Mouse (Mus musculus): ENCODE data around the gene Cnpy1. TPM values are rescaled to one million over a fixed set of nuclear protein-coding genes. Genes with fewer than 3 reads are reported as not detected.

The Cnpy1 gene
- polyA plus RNA-seq, 1 experiment from 2014 or later: 0.15 TPM

- ATAC-seq (ENCODE audit: low FRiP score, low TSS enrichment): no peak
- H3K27ac ChIP-seq (ENCODE audit: low read length): no peak overlapping the region
- WGBS: 1% methylated on average over 15 of the region's 15 CpGs
These were observed 86.5 kb downstream of the Cnpy1 start for GRCm38 (mm10) chr5:28159072-28159458.

DNA sequence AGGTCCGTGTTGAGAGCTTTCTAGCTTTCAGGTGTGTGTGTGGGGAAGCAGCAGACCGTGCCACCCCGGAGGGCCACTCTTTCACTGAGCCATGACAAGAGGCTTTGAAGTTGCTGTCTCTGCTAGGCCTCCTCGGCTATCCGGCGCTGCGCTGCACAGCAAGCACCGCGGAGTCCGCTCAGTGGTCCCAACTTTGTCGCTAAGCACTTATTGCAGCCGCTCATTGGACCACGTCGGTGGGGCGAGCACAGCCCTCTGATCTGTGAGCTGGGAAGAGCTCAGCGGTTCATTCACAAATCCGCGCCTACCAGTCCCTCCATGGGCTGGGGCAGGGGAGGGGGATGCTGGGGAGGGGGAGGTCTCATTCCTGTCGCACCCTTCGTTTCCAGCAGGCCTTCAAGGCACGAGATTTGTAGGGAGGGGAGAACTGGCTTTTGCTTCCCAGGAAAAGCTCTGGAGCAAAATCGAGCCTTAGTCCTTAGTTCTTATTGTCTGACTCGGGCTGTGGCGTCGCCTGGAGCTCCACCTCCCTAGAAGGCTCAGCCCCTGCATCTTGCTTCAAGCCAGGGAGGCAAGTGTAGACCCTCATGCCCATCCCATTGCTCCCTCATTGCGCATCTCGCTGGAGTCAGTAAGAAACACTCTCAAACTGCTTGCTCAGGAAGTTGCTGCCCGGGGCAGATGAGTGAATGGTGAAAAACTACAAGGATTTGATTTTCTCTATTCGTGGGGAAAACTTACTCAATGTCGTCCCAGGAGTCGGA is 87.1 kb downstream of the Cnpy1 start:
- peaks cover 87% of the 10 kb centered on the region for H3K27me3 ChIP-seq (ENCODE audit: insufficient read depth, low read length)
- no peaks in the 10 kb centered on the region for H3K9me3 ChIP-seq (ENCODE audit: low read length)
- WGBS: 0% methylated on average over 31 of the region's 31 CpGs
- H3K4me2 ChIP-seq (replicated peaks; ENCODE audit: low read depth, low read length): peak overlapping the region; percentile 44
- H3K9ac ChIP-seq (replicated peaks; ENCODE audit: low read length): no peak overlapping the region
- H3K36me3 ChIP-seq (ENCODE audit: insufficient read depth, low read length): no peaks in the 10 kb centered on the region
- H3K4me1 ChIP-seq (ENCODE audit: insufficient read depth, low read length): peaks cover 10% of the 10 kb centered on the region; the same call in 1 of the 2 replicates
- peak overlapping the region; percentile 23 for H3K4me3 ChIP-seq (ENCODE audit: low read length)
- H3K27ac ChIP-seq (ENCODE audit: low read length): no peak overlapping the region
- ATAC-seq (ENCODE audit: low FRiP score, low TSS enrichment): peak; percentile 84; the same call in 1 of the 2 replicates

More at GRCm38 (mm10) chr5:28159072-28159458, 86.5 kb downstream of the Cnpy1 start:
- no peaks in the 10 kb centered on the region for H3K9me3 ChIP-seq (ENCODE audit: low read length)
- H3K9ac ChIP-seq (replicated peaks; ENCODE audit: low read length): no peak overlapping the region
- H3K4me1 ChIP-seq (ENCODE audit: insufficient read depth, low read length): peaks cover 10% of the 10 kb centered on the region; the same call in 1 of the 2 replicates
- peaks cover 90% of the 10 kb centered on the region for H3K27me3 ChIP-seq (ENCODE audit: insufficient read depth, low read length)
- H3K36me3 ChIP-seq (ENCODE audit: insufficient read depth, low read length): no peaks in the 10 kb centered on the region
- no peak overlapping the region for H3K4me2 ChIP-seq (replicated peaks; ENCODE audit: low read depth, low read length)
- H3K4me3 ChIP-seq (ENCODE audit: low read length): no peak overlapping the region

- ATAC-seq (ENCODE audit: low FRiP score, low TSS enrichment): no peak
- Histone ChIP-seq H3K4me3 (ENCODE audit: low read length) (peak overlapping the region; percentile 23), H3K4me2 (replicated peaks; ENCODE audit: low read depth, low read length) (peak overlapping the region; percentile 44)
These were observed 87.8 kb downstream of the Cnpy1 start for GRCm38 (mm10) chr5:28157781-28158180.

GRCm38 (mm10) chr5:28157044-28157730 is 88.4 kb downstream of the Cnpy1 start:
- WGBS: 3% methylated on average over 9 of the region's 9 CpGs
- Histone ChIP-seq H3K4me1 (ENCODE audit: insufficient read depth, low read length) (peaks cover 10% of the 10 kb centered on the region; the same call in 1 of the 2 replicates), H3K9ac (replicated peaks; ENCODE audit: low read length) (no peak overlapping the region), H3K4me2 (replicated peaks; ENCODE audit: low read depth, low read length) (no peak overlapping the region), H3K36me3 (ENCODE audit: insufficient read depth, low read length) (no peaks in the 10 kb centered on the region), H3K4me3 (ENCODE audit: low read length) (no peak overlapping the region), H3K27ac (ENCODE audit: low read length) (no peak overlapping the region), H3K27me3 (ENCODE audit: insufficient read depth, low read length) (peaks cover 78% of the 10 kb centered on the region), H3K9me3 (ENCODE audit: low read length) (no peaks in the 10 kb centered on the region)
- no peak for ATAC-seq (ENCODE audit: low FRiP score, low TSS enrichment)

More at GRCm38 (mm10) chr5:28157781-28158180, 87.8 kb downstream of the Cnpy1 start:
- 1% methylated on average over 17 of the region's 17 CpGs for WGBS
- H3K27ac ChIP-seq (ENCODE audit: low read length): no peak overlapping the region
- no peaks in the 10 kb centered on the region for H3K36me3 ChIP-seq (ENCODE audit: insufficient read depth, low read length)
- H3K27me3 ChIP-seq (ENCODE audit: insufficient read depth, low read length): peaks cover 84% of the 10 kb centered on the region
- peaks cover 10% of the 10 kb centered on the region; the same call in 1 of the 2 replicates for H3K4me1 ChIP-seq (ENCODE audit: insufficient read depth, low read length)
- H3K9ac ChIP-seq (replicated peaks; ENCODE audit: low read length): no peak overlapping the region
- no peaks in the 10 kb centered on the region for H3K9me3 ChIP-seq (ENCODE audit: low read length)

Other genes starting within 250 kb of the Cnpy1 start
- 40.2 and 47.4 TPM in 2 replicates for gene Insig1, start 174.4 kb downstream of the Cnpy1 start, polyA plus RNA-seq (2015; fragmentation: Nextera tagmentation; extraction: Ambion mirVana)
- 0.07 and 0.13 TPM in 2 replicates for gene En2, start 80.1 kb downstream of the Cnpy1 start, polyA plus RNA-seq (2015; fragmentation: Nextera tagmentation; extraction: Ambion mirVana)
- gene Rbm33, start 71.3 kb upstream of the Cnpy1 start, polyA plus RNA-seq (2015; fragmentation: Nextera tagmentation; extraction: Ambion mirVana): 9.4 and 11.7 TPM in 2 replicates
- gene Shh, start 221.4 kb upstream of the Cnpy1 start, polyA plus RNA-seq (2015; fragmentation: Nextera tagmentation; extraction: Ambion mirVana): 0.85 and 0.96 TPM in 2 replicates

Measured in kidney, embryonic 16.5 days (tissue).